Mouse (Mus musculus) left cerebral cortex, adult 11 months (tissue): Measurements from ENCODE around the gene Kctd13.
A peak's percentile ranks its signal among the peaks of the same experiment; 100 is the strongest.

Experiments used
- DNase-seq: peaks from one replicate; pipeline ENCODE4 v3.0.0; 2022; ENCODE audit warnings: low spot score

The Kctd13 gene

DNA sequence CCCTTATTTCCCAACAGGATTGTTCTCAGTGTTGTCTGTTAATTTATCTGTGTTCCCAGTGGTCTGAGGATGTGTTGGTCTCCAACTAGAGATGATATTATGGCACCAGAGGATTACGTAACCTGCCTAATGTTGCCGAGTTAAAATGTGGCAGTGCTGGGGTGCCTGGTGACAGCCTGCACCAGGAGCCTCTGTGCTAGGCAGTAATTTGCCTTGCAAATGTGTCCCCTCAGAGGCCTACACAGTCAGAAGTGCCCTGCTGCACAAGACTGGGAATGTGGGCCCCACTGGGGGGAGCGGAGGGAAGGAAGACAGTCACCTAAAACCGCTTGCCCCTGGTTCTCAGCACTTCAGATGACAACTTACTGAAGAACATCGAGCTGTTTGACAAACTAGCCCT lies 13.1 kb downstream of the Kctd13 start:
- DNase-seq, result no peak

DNA sequence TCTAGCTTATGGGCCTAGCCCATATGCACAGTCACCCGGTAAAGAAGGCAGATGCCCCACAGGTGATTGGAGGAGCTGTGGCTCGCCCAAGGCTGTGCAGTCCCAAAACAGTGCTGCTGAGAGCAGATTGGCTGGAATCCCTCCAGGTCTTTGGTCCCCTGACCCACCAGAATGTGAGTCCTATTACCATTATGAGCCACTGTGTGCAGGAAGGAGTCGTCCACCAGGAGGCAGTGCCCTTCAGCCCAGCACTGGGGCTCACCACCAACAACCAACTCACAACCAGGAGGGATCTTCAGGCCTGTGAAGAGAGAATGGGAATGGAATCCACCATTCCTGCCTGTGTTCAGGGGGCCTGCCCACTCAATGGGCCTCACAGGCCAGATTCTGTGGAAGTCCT lies 17.9 kb downstream of the Kctd13 start:
- DNase-seq, result no peak

DNA sequence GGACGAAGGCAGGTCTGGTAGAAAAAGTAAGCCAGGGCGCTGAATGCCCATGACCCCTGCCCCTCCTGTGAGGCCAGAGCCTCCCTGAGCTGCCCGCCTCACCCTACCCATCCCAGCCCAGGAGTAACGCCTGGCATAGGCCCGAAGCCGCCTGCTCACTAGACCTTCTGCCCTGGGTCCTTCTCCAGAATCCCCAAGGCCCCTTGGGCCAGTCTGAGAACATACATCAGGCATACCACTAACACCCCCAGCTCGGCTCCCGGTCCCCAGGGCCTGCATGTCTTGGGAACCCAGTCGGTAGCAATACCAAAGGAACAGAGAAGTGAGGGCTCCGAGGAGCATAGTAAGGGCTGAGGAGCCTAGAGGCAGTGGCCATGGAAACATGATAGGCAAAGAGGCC lies 19.9 kb downstream of the Kctd13 start:
- DNase-seq, result no peak

DNA sequence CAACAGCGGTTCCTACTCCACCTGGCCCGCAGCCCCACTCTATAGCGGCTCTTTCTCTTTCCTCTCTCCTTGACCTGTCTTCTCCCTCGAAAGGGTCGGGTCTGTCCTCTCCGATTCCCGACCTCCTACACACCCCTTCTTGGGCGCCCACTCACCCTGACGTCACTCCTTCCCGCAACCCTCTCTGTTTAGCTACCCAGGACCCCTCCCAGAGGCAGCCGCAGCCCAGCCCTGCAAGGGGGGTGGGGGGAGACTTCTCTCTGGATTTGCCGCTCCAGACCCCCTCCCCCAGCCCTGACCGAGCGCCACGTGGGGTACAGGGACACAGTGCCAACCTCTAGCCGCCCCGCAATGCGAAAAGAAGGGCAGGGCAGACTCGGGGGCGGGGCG lies 20.7 kb downstream of the Kctd13 start, which contains the start of gene Asphd1:
Gene Asphd1 (minus strand): TSS at position 180 of the 390 bp plus-strand sequence.
- no peak for DNase-seq

DNA sequence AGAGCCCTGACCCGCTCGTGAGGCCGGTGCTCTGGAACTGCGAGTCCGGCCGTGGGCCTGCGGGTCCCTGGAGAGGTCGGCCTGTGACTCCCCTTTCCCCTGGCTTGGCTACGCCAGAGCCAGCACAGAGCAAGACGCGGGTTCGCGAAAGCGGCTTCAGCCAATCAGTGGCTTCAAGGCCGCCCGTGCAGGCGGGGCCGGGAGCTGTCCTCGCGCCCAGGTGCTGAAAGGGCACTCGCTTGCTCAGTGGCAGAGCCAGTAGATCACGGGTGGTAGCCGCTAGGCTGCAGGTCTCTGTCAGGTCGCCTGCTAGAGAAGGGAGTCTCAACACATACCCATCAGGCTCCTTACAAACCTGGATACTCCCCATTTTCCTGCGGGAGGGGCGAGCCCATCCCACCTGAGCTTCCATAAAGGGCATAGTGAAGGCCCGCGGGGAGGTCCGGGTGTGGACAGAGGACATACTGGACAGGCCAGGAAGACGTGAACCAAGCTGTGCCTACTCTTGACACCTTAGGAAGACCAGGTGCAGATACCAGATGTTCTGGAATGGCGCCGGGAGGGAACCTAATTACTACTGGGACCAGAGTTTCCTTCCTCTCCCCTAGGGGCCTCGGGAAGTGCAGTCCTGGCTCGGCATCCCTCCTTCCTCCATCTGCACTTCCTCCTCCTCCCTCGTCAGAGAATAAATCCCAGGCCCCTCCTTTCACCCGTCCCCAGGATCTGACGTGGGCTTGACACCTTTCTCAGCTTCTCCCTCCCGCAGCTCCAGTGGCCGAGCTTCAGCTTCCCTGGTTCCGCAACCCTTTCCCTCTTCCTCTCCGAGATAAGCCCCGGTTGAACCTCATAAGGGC lies 21.3 kb downstream of the Kctd13 start, which contains the start of gene Sez6l2:
Gene Sez6l2 (plus strand): TSS at position 771 of the 854 bp plus-strand sequence.
- DNase-seq, result peak; percentile 75

DNA sequence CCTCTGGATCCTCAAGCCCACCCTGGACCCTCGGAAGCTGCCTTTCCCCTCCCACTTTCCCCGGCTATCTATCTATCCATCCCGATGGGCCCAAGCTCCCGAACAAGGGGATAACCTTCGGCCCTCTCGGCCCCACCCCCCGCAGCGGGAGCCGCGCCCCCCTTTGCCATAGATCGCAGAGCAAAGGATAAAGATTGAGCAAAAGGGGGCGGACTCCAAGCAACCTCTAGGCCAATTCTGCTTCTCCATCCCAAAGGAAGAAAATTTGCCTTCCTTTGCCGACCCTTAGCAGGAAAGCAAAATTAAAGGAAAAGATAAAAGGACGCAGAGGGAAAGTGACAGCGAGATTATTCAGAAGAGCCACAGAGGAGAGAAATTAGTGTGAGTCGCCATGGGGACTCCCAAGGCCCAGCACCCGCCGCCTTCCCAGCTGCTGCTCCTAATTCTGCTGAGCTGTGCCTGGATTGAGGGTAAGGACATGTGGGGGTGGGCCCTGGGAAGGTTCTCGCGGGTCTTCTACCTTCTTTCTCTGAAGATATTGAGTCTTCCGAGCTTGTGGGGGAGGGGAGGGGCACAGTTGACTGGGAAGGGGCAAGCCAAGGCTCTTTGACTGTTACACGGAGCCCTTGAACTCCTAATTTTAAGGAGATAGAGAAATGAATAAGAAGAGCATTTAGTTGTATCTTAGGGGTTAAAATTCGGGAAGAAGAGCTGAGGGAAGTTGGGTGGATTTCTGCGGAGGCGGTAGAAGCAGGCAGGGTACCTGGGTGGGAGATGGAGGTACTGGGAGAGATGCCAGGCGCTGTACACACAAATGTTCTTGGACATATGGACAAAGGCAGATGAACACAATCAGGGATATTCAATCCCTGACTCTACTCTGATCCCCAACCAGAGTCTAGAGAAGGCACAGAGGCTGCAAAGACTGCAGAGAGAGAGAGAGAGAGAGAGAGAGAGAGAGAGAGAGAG lies 22.3 kb downstream of the Kctd13 start:
- no peak for DNase-seq

DNA sequence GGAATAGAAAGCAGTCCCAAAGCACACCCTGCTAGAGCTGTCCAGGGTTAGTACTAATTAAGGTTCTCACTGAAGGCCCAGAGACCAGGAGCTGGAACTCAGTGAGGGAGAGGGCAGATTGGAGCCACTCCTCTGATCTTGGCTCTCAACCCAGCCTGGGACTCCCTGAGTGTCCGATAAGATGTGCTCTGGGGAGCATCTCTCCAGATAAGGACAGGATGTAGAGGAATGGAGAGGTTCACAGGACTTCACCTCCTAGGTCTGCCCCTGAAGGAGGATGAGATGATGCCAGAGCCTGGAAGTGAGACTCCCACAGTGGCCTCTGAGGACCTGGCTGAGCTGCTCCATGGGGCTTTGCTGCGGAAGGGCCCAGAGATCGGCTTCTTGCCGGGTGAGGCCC lies 23.1 kb downstream of the Kctd13 start:
- no peak for DNase-seq

DNA sequence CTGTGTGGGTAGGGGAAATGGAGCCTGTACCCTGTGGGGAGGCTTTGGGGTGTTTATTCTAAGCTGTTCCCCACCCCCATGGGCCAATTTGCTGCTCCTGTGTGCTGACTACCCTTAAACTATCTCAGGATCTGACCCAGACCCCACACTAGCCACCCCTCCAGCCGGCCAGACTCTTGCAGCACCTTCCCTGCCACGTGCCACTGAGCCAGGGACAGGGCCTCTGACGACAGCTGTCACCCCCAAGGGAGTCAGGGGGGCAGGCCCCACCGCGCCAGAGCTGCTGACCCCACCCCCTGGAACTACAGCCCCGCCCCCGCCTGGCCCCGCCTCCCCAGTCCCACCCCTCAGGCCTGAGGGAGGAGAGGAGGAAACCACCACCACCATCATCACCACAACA lies 24.0 kb downstream of the Kctd13 start:
- DNase-seq, result no peak

DNA sequence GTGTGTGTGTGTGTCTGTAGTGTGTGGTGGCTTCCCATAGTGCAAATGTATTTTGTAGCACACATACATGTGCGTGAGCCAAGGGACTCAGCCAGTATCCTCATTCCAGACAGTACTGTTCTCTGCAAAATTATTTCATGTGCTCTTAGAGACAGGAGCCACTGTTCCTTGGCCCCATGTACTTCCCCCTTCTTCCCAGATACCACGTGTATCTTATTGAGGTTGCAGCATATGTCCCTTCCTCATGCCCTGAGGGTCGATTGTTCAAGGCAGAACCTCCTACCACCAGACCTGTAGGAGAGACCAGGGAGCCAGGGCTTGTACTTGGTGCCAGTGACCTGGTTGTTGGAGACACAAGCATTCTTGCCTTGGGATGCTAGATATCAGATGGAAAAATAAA lies 26.4 kb downstream of the Kctd13 start:
- DNase-seq, result no peak

DNA sequence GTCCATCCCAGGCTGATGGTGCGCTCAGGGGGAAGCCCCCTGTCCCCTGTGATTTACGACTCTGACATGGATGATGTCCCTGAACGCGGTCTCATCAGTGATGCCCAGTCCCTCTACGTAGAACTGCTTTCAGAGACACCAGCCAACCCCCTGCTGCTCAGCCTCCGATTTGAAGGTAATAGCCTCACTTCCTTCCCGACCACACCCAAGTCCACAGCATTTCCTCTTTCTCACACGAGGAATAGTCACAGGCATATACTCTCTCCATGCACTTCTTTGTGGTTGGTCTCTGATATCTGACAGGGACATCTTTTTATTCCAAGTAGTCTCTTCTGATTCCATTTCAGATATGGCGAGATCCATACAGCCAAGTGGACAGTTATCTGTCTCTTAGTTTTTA lies 31.1 kb downstream of the Kctd13 start:
- DNase-seq, result no peak

DNA sequence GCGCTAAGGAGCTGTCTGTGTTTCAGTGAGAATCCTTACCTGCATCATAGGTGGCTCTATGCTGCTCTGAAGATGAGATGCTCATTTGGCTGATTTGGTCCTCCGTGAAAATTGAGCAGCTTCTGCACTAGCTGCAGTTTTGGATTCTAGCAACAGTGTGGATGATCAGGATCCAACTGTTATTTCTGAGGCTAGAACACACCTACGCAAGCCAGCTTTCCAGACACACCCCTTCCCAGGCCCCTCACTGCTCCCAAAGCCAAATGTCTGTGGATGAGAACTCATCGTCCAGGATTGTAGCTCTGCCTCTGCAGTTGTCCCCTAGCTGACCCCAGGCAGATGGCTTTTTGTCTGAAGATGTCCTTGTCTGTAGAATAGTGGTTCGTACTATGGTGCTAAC lies 32.4 kb downstream of the Kctd13 start:
- no peak for DNase-seq

DNA sequence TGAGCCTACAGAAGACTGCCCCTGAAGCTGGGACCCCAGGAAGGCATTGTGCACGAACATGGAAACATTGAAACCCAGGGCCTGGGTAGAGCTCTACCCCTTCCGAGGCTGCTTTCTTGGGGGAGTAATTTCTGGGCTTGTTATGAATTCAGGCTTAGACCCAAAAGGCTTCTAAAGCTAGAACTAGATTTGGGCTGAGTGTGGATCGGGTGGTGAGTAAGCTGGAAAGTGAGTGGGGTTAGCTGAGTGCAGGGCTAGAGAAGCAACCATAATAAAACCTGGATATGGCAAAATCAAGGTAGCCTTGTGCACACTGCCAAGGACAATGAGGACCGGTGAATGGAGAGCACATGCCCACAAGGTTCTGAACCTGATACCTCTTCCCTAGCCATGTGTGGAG lies 33.3 kb downstream of the Kctd13 start:
- DNase-seq, result no peak

DNA sequence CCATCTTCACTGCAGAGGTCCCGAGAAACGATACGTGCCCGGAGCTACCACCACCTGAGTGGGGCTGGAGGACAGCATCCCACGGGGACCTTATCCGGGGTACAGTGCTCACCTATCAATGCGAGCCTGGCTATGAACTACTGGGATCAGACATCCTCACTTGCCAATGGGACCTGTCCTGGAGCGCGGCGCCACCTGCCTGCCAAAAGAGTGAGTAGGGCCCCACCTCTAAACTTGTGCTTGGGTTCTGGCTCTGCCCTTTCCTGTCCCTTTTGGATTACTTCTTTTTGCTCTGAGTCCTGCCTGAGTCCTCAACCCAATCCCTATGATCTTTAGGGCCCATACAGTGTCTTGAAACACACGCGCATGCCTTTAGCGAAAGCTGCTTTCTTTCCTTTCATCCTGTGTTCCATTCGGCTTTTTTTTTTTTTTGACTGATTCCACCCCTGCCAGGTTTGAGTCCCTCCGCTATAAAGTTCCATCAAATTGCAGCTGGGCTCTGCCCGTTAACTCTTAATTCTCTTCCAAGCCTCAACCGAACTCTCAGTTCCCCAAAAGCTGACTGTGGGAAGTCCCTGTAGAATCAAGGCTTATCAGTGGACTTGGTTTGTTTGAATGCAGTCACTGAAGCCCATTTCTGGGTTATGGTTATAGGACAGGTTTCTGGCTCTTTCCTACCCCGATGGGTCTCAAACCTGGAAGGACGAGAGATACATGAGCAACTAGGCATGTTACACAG lies 35.0 kb downstream of the Kctd13 start:
- no peak for DNase-seq

DNA sequence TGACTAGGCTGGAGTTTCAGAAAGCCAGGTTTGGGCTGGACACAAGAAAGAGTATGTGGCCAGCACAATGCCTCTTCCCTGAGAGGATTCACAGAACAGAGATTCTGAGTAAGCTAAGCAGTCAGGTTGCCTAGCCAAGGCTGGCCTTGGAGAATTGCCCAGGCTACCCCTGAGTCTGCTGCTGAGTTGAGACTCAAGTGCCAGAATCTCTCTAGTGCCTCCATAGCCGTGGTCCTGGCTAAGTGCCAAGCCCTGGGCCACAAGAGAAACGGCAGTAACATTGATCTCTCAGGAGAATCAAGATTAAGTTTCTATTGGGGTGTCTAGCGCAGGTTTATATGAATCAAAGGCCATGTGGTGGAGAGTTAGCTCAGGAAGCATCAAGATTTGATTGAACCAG lies 36.9 kb downstream of the Kctd13 start:
- DNase-seq, result no peak

DNA sequence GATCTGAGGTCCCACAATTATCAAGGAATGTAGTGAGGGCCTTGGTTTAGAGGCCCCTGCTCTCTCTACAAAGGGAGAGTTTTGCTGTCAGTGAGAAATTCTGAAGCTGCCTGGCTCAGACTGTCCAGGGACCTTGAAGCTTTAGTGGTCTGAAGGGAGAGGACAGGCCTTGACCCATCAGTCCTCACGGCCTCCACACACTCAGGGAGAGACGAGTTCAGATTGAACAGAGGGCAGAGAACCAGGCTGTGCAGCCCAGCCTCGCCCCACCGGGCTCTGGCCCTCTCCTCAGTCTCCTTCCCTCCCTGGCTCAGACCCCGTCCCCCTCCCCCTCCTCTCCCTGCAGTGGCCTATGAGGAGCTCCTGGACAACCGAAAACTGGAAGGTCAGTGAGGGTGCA lies 38.7 kb downstream of the Kctd13 start:
- DNase-seq, result no peak

DNA sequence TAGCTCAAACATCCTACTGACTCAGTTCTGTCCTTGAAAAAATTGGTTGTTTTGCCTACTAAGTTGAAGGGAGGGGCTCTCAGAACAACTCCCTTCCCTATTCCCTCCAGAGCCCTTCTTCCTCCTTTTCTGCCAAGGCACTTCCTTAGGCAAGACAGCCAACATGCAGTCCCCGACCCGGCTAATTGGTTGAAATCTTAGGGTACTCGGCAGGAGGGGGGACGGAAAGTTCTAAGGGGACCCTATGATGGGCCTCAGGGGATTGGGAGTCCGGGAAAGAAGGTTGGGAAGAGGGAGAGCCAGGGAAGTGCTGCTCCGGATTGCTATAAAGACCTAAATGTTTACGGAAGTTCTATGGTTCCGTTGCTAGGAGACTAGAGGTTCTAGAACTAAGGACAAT lies 46.8 kb downstream of the Kctd13 start:
- DNase-seq, result no peak

DNA sequence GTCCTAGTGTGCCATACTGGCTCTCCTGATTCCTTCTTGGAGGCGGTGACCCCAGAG lies 47.0 kb downstream of the Kctd13 start, which contains the start of gene Cdipt:
Gene Cdipt (plus strand): TSS at position 22 of the 57 bp plus-strand sequence.
- no peak for DNase-seq

DNA sequence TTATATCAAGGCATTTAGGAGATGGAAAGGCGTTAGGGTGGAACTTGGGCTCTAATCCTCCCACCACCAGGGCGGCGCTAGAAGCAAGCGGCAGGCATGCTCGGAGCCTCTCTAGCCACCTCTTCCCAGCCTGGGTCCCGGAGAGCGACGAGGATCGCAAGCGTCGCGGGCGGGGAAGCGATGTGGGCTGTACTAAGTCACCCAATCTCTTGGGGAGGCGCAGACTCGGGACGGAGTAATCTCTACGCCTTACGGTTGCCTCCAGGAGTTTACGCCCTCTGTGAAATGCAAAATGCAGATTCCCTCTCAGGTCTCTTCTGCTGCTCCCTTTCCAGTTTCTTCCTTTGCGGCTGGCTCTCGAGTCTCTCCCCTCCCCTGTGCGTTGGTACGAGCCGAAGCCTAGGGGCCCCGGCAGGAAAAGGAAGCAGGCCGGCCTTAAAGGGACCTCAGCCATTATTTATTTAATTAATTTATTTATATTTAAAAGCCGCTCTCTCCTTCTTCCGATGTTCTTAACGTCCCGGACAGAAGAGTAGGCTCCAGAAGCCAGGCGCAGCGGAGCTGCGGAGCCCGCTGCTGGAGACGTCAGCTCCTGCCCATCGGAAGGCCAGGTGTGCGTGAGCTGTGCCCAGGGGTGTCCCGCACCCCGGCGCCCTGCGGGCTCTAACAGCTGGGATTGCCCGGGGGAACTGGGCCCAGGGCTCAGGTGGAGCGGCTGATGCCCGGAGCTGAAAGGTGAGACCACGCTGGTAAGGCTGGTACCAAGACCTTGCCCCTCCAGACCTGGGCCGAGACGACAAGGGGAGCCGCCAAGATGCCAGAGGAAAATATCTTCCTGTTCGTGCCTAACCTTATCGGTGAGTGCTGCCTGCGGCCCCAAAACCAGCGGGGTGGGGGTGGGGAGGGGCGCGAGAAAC lies 47.5 kb downstream of the Kctd13 start, which contains the start of gene Cdiptos:
Gene Cdiptos (minus strand): TSS at position 149 of the 917 bp plus-strand sequence.
- peak; percentile 93 for DNase-seq

DNA sequence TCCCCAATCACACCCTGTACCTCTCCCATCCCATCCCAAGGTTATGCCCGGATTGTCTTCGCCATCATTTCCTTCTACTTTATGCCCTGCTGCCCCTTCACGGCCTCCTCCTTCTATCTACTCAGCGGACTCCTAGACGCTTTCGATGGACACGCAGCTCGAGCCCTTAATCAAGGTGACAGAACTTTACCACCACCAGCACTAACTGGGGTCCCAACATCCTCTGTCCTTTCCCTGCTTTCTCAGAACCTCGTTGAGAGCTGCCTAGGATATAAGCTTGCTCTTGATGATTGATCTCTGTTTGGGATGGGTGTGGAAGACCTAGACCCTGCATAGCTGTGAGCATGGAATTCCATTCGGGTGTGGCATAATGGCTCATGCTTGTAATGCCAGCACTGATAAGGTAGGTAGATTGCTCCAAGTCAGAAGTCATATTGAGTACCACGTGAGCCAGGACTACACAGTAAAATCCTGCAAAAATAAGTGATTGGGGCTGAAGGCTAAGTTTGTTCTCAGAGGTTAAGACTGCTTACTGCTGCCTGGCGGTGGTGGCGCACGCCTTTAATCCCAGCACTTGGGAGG lies 48.3 kb downstream of the Kctd13 start:
- no peak for DNase-seq

DNA sequence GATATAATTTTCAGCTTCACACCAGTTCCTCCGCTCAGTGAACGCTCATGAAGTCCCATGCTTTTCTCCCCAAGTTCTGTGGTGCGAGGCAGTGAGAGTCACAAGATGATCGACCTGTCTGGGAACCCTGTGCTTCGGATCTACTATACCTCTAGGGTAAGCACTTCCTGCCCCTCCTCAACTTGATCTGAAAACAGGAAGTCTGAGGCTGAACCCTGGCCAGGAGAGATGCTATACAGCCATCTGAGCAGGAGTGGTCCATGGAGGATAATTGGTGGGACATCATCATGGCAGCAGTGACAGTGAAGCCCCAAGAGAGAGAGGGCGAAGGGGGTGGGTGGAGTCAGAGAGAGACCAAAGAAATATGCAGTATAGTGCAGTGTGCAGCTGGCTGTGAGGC lies 50.2 kb downstream of the Kctd13 start:
- DNase-seq, result no peak

DNA sequence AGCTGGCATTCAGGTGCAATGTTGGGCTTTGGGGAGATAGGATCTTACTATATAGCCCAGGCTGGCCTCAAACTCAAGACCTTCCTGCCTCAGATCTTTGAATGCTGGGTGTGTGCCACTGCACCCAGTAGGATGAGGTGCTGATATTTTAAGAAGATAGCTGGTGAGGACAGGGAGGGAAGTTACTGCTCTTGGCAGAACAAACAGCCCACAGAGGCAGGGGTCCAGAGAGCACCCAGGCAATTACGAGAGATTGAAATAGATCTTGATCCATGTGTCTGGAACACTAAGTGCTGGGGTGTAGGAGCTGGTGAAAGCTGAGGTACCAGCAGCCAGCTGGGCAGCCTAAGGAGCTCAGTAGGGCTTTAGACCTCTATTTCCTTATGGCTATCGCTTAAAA lies 52.9 kb downstream of the Kctd13 start:
- DNase-seq, result no peak
